ENCODE assay signal across 9 mouse cellular contexts in genomic region chr11:69244911-69245310, GRCm38 (mm10). TPM values are rescaled to one million over a fixed set of nuclear protein-coding genes. Genes with fewer than 3 reads are reported as not detected.
DNase-seq lines count a peak whose midpoint lies in the region; ATAC-seq and TF ChIP-seq lines count a peak whose summit lies in the region.
"Had no signal": no experiment of that assay in that cellular context is flagged by ENCODE, and none has a peak within 500 bp of the region (broad histone marks: within the 10 kb centered on the region; RNA-seq: fewer than 3 reads in every experiment).

No protein-coding gene starts in this region.

- no peaks in the 10 kb centered on the region for H3K79me2 ChIP-seq in liver, adult 2 months (ENCODE audit: control insufficient read depth, insufficient read depth, low read length)

- H3K27me3 ChIP-seq in liver, adult 2 months (ENCODE audit: control insufficient read depth, insufficient read depth, low read length): no peaks in the 10 kb centered on the region
- peaks cover 15% of the 10 kb centered on the region; the same call in 1 of the 2 replicates for H3K27me3 ChIP-seq in liver, embryonic 12.5 days (replicated peaks)
- no peaks in the 10 kb centered on the region for H3K27me3 ChIP-seq in heart, embryonic 15.5 days

- H3K9ac ChIP-seq in liver, adult 2 months (ENCODE audit: low read depth, low read length): no peak overlapping the region
- H3K9ac ChIP-seq in liver, embryonic 12.5 days: no peak overlapping the region
- H3K9ac ChIP-seq in heart, embryonic 15.5 days: no peak overlapping the region

- no peak overlapping the region for H3K27ac ChIP-seq in liver, adult 2 months (replicated peaks; ENCODE audit: insufficient read depth, low read depth, low read length)
- H3K27ac ChIP-seq in liver, embryonic 12.5 days: no peak overlapping the region
- H3K27ac ChIP-seq in heart, embryonic 15.5 days: no peak overlapping the region

- no peak for TF ChIP-seq POLR2A in liver, adult 2 months (IDR thresholded peaks at IDR 0.05; ENCODE audit: extremely low read depth, insufficient read depth, low read length)

- H3K4me3 ChIP-seq in liver, adult 2 months (ENCODE audit: insufficient read depth, low read depth, low read length): no peak overlapping the region
- no peak overlapping the region for H3K4me3 ChIP-seq in liver, embryonic 12.5 days
- H3K4me3 ChIP-seq in heart, embryonic 15.5 days: 0 out of 2 replicates have a peak overlapping the region, but pooled peaks have one; percentile 13

- H3K4me1 ChIP-seq in liver, adult 2 months (ENCODE audit: control insufficient read depth, insufficient read depth, low read length): no peaks in the 10 kb centered on the region
- no peaks in the 10 kb centered on the region for H3K4me1 ChIP-seq in liver, embryonic 12.5 days
- peaks cover 14% of the 10 kb centered on the region for H3K4me1 ChIP-seq in heart, embryonic 15.5 days (replicated peaks)

- H3K9me3 ChIP-seq in liver, embryonic 12.5 days (replicated peaks): no peaks in the 10 kb centered on the region
- no peaks in the 10 kb centered on the region for H3K9me3 ChIP-seq in heart, embryonic 15.5 days (replicated peaks)

- H3K36me3 ChIP-seq in liver, adult 2 months (ENCODE audit: control insufficient read depth, insufficient read depth, low read length): no peaks in the 10 kb centered on the region
- H3K36me3 ChIP-seq in liver, embryonic 12.5 days: no peaks in the 10 kb centered on the region
- H3K36me3 ChIP-seq in heart, embryonic 15.5 days: no peaks in the 10 kb centered on the region

- no peak; the same call in 1 of the 2 replicates for ATAC-seq in cerebellum, adult (ENCODE audit: insufficient number of reproducible peaks, low FRiP score, low TSS enrichment)
- no peak for ATAC-seq in liver, embryonic 12.5 days
- ATAC-seq in heart, embryonic 15.5 days (replicated peaks; ENCODE audit: insufficient number of reproducible peaks, insufficient read depth, low FRiP score, low read depth): no peak
- ATAC-seq in megakaryocyte-erythroid progenitor cell, adult 5-6 weeks (replicated peaks; ENCODE audit: low FRiP score, low TSS enrichment, poor library complexity, severe bottlenecking): no peak

- peak; percentile 51 for DNase-seq in cerebellum, adult 11 months
- DNase-seq in liver, adult 2 months (ENCODE audit: extremely low read depth, low read depth, low spot score): no peak
- peak; percentile 57 for DNase-seq in ZHBTc4 (ENCODE audit: low read depth, low spot score)
- peak; percentile 56 for DNase-seq in lung, postnatal 14 days

- no peak overlapping the region for H3K4me2 ChIP-seq in liver, embryonic 12.5 days
- H3K4me2 ChIP-seq in heart, embryonic 15.5 days: peak overlapping the region; percentile 51

- 26% methylated on average over 2 of the region's 2 CpGs for WGBS in liver, adult 2 months
- WGBS in liver, embryonic 12.5 days (ENCODE audit: insufficient replicate concordance): 19% methylated on average over 2 of the region's 2 CpGs
- 10% methylated on average over 2 of the region's 2 CpGs for WGBS in heart, embryonic 15.5 days

- TF ChIP-seq CTCF in liver, adult 2 months (IDR thresholded peaks at IDR 0.05; ENCODE audit: low read depth, low read length): peak; percentile 61

RNA-seq across cellular contexts. Expression of gene Gucy2e, which starts 8.1 kb away (rescaled TPM):
- total RNA-seq in liver, adult 2 months (2014; rRNA removed): not detected in 2 replicates
- not detected in 2 replicates for polyA plus RNA-seq in liver, adult 2 months (2012; rRNA removed)
- polyA plus RNA-seq in liver, embryonic 12.5 days (2016; fragmentation: Nextera tagmentation; extraction: Ambion mirVana): not detected in 2 replicates
- 0.08 and 0.13 TPM in 2 replicates for polyA plus RNA-seq in heart, embryonic 15.5 days (2015; fragmentation: Nextera tagmentation; extraction: Ambion mirVana)
- total RNA-seq in megakaryocyte-erythroid progenitor cell, adult 5-6 weeks (2014; fragmentation: Nextera tagmentation): not detected in 2 replicates
- total RNA-seq in megakaryocyte-erythroid progenitor cell, adult 5-6 weeks (2017): not detected in 2 replicates
- total RNA-seq: gastrocnemius, postnatal 36 days had no signal

RNA-seq across cellular contexts. Expression of gene Alox8, which starts 47.3 kb away (rescaled TPM):
- total RNA-seq in liver, adult 2 months (2014; rRNA removed): not detected in 2 replicates
- not detected in 2 replicates for polyA plus RNA-seq in liver, adult 2 months (2012; rRNA removed)
- polyA plus RNA-seq in liver, embryonic 12.5 days (2016; fragmentation: Nextera tagmentation; extraction: Ambion mirVana): not detected in 2 replicates
- polyA plus RNA-seq in heart, embryonic 15.5 days (2015; fragmentation: Nextera tagmentation; extraction: Ambion mirVana): 1.9 and 2.1 TPM in 2 replicates
- total RNA-seq in megakaryocyte-erythroid progenitor cell, adult 5-6 weeks (2014; fragmentation: Nextera tagmentation): not detected in 2 replicates
- total RNA-seq in megakaryocyte-erythroid progenitor cell, adult 5-6 weeks (2017): not detected in 2 replicates
- total RNA-seq: gastrocnemius, postnatal 36 days had no signal
